Mouse (Mus musculus): ENCODE measurements around the gene Btbd9.

The Btbd9 gene

GRCm38 (mm10) chr17:30329531-30329930 lies 246.8 kb downstream of the Btbd9 start:
- no peak for DNase-seq

- no peak for DNase-seq
Measured at GRCm38 (mm10) chr17:30328924-30329323, 247.4 kb downstream of the Btbd9 start.

DNA sequence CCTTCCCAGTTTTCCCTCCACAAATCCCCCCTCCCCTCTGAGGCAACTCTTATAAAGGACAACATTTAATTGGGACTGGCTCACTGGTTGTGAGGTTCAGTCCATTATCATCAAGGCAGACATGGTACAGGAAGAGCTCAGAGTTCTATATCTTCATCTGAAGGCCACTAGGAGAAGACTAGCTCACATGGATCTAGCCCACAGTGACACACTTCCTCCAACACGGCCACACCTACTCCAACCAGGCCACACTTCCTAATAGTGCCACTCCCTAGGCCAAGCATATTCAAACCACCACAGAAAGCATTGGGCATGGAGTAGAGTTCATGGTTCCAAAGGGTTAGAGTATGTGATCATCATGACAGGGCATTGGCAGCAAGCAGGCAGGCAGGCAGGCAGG lies 249.4 kb downstream of the Btbd9 start:
- DNase-seq = no peak

- DNase-seq = no peak
Measured at GRCm38 (mm10) chr17:30320301-30320700, 256.0 kb downstream of the Btbd9 start.

GRCm38 (mm10) chr17:30312688-30313087 lies 263.6 kb downstream of the Btbd9 start:
- no peak for DNase-seq

DNA sequence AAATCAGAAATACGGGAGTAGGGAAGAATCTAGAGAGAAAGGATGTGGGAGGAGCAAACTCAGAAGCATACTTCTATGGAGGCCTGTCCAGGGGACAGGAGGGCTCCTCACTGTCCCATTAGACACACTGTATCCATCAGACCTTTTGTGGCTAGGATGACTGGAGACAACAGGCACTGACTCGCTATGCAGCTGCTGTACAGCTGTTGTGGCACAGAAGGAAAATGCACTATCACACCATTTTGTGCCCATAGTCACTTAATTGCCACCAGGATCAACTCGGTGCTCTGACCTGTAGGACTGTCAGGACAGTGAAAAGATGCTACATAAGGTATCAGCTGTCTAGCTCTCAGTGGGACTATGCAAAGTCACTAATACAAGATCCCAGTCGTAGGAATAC lies 266.7 kb downstream of the Btbd9 start:
- no peak for DNase-seq

GRCm38 (mm10) chr17:30308889-30309288 lies 267.4 kb downstream of the Btbd9 start:
- DNase-seq = no peak

- DNase-seq = no peak
Measured at GRCm38 (mm10) chr17:30308317-30308716, 268.0 kb downstream of the Btbd9 start.

DNA sequence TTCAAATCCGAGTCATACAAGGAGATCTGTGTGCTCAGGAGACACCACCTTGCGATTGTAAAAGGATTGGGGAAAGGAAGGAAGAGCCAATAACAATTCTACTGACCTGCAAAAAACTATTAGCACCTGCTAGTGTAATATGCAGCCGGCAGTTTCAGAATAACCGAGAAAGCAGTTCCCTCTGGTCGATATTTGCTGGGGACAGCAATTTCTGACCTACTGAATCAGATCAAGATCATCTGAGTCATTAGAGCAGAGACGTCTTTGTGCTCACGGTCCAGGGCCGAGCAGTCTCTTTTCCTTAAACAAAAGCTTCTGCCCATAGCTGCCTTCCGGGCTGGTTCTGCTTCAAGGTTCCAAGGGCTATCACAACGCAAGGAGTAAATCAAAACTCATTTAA lies 269.1 kb downstream of the Btbd9 start:
- no peak for DNase-seq

DNA sequence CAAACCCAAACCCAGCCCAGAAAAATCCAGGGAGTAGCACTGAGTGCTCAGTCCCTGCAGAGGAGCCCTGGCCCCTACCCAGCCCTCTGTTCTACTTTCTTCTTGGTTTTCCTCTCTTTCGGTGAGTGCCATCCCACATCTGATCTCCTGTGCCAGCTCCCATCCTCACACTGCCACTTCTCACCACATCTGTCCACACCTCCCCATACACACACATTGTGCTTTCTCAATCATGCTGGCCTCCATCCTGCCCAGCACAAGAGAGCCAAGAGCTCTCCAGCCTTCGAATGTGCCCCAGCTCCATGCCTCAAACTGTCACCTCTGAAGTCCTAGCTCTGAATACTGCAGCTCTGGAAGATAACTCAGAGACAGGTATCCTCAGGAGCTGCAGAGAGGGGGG lies 271.5 kb downstream of the Btbd9 start:
- no peak for DNase-seq

GRCm38 (mm10) chr17:30301338-30301737 lies 274.9 kb downstream of the Btbd9 start:
- DNase-seq = no peak

DNA sequence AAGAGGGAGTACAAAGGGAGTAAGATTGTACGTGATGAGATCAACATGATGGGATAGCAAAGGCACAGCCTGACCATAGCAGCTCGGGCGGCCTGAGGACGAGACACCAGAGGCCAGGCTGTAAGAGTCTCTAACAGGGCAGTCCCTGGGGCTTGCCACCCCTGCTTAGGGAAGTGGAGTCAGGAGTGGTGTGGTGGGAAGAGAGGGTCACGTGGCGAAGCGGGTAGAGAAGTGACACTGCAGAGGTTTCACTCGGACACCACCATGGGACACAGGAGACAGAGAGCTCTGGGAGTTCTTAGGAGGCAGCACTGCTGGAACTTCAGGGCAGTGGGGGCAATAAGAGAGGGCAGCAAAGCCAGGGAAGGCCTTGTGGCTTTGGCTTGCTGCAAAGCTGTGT lies 278.9 kb downstream of the Btbd9 start:
- no peak for DNase-seq

DNA sequence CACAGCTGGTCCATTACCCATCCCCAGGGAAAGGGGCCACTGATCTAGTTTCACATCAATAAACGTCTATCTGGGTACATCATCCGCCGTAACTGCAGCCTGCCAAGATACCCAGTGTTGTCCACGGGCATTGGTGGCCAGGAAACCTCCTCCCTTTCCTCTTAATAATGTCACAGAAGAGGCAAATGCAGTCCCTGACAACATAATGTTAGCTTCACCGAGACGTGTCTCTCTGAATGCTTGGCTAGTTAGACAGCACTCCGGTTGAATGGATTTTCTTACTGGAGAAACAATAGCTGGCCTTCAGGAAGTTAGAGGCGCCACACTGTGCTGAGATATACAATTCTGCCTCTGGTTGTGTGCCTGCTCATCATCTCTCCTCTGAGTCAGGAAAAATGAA lies 280.2 kb downstream of the Btbd9 start:
- DNase-seq = no peak

GRCm38 (mm10) chr17:30292666-30293065 lies 283.6 kb downstream of the Btbd9 start:
- DNase-seq = no peak

DNA sequence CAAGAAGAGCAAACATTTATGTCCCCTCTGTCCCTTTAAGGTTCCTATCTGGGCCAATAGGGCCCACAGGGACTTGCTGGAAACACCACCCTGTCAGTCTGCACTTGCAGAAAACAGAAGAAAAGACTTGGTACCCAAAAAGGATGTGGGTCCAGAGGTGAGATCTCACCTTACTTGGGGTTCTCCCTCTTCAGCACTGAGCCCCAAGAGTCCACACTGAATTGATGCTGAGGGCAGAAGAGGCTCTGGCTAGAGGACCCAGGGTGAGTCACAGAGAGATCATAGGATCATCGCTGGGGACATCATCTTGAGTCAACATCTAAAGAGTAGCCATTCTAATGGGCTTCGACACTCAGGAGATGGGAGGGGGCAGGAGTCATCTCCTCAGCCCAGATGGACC lies 290.6 kb downstream of the Btbd9 start:
- DNase-seq = no peak

DNA sequence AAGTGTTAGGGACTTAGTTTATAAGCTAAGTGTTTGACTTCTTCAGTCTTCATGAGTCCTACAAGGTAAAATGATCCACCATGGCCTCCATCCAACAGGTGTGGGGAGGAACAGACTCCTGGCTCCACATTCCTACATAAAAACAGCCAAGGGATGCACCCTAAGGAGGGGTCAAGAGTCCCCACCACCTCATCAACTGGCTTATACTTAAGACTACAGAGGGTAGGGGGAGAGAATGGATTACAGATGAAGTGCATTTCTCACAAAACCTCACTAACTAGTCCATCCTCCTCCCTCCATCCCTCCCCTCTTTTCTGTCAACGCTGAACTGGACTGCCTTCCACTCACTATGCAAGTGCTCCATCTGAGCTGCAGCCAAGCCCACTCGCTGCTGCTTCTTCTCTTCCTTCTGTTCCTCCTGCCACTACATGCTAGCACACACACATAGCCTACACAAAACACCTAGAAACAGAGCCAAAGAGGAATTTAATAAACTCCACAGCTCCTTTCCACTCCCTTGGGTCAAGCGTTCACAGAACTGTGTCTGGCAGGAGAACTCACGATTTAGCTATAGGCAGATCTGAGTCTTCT lies 292.7 kb downstream of the Btbd9 start:
- DNase-seq = no peak

DNA sequence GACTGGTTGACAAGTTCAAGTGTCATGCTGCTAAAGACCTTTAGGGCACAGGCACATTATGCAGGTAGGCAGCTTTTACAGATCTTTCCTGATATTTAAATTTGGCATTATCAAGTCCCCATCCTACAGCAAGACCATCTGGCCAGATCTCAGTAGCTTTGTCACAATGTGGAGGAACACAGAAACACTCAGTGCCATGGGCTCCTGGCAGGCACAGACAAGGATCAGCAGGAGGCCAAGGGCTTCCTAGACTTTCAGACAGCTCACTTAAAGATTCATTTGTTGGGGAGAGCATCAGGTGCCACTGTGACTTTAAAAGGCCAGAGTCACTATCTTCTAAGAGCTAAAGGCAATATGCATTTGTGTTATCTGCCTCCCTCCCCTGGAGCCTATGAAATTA lies 293.3 kb downstream of the Btbd9 start:
- no peak for DNase-seq

GRCm38 (mm10) chr17:30280323-30281118 lies 295.8 kb downstream of the Btbd9 start:
- peak; percentile 44 for DNase-seq

DNA sequence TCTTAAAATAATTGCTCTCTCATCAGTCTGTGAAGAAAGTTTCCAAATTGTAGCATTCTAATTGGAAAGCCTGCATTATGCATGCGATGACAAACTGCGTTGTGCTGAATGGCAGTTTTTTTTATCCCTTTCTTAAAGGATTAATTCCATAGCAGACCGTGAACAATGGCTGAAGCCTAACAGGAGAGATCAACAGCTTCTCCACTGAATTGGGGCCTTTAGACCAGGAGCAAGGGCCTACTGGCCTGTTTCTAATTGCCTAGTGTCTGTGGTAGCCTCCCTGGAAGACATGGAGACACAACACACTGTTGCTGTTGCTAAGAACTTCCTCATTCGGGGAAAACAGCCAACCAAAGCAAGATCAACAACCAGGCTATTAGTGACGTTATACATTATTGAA lies 296.6 kb downstream of the Btbd9 start:
- no peak for DNase-seq

DNA sequence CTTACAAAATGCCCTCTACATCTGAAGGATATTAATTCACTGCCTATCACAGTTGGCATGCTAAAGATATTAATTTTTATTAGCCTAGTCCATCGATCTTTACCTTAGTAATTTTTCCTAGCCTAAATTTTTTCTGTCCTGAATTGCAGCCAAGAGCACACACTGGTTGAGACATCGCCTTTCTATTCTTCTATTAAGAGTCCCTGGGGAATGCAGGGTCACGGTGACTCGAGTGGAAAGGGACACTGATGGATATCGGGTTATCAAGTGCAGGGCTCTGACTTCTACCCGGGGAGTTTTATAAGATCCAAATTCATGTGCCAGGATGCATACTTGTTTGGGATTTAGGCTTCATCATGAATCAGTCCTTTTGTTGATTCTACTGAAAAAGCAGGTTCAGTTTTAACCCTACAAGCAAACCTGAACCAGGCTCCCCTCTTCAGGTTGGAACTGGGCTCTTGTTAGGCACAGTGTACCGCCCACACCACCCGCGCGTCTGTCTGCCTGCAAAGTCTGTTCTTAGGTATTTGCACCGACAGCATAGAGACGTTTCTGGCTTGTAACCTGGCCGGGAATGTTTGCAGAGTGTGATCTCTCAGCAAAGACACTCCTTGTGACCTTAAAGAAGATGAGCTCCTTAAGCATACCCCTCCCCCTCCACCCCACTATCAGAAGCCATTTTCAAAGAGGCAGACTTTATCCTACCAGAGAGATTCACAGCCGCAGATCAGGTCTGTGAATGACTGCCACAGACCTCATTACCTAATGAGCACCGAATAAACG lies 297.5 kb downstream of the Btbd9 start:
- no peak for DNase-seq

GRCm38 (mm10) chr17:30276477-30276876 lies 299.8 kb downstream of the Btbd9 start:
- DNase-seq = no peak

DNA sequence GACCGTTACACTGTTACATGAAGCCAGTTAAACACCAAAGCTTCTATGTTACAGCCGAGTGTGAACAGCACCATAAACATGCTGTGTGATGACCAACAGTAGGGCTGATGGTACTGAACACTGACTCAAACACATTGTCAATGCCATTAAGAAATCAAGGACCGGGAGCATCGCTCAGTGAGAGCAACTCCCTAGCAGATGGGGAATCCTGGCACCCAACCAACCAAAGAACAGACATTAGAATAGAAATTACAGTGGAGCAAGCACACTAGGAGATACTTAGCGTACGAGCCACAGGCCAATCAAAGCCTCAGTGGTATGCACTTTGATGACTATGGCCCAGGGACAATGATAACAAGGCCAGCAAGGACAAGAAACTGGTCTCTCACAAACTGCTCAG lies 303.5 kb downstream of the Btbd9 start:
- no peak for DNase-seq

DNA sequence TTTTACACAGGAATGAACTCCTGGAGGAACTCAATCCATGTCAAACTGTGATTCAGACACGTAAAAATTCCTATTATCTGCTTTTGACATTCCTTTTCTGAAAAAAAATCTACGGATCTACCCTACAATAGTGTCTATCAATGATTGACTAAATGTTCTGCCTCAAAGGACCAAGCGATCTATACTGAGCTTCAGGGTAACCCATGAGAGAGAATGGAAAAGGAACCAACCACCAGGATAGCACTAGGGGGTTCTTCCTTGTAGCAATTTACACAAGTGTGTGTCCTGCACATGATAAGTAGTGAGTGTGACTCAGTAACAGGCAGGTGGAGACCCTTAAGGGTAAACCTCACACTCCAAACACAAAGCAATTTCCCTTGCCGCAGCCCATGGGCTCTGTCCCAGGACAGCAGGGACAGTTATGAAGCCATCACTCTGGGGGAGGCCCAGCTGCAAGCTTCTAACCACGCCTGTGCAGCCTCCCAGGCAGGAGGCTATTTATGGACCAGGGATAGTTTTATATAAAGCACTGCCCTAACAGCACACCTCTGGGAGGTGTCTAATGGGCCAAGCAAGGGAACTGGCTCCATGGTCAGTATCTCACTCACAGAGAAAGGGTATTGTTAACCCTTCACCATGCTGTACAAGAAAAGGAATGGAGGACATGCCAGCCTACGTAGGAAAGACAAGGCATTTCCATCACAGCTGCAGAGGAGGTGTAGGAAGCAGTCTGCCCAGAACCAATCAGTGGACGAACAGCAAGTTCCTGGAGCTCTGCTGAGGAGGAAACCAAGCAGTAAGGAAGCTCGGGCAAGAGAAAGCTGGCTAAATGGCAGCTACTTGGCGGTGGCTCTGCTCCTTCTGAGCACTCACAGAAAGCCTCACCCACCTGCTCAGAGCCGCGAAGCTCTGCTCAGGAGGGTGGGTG lies 306.9 kb downstream of the Btbd9 start:
- DNase-seq = no peak

Measured in thymus, postnatal 4 days (tissue).